Mouse (Mus musculus) midbrain, embryonic 12.5 days (tissue): ENCODE measurements around the gene Hist1h2ak. TPM values are rescaled to one million over a fixed set of nuclear protein-coding genes. Genes with fewer than 3 reads are reported as not detected.
"Not testable (repeated sequence)": the region's sequence is repeated elsewhere in the genome, so short reads cannot be mapped to it uniquely, and the experiment has no call there.

ENCODE experiments used
- ATAC-seq: fragments of 200-750 bp; cut with Nextera tagmentation; 2 replicates; pipeline ENCODE4 v1.8.0; 2017; ENCODE audit warnings: low read depth, moderate TSS enrichment, moderate library complexity; ENCODE audit not compliant: low FRiP score
- H3K27ac ChIP-seq: fragments of 300-500 bp; sonication (generic); replicated peaks from 2 replicates; pipeline ENCODE4 v1.5.1; 2016; ENCODE audit warnings: mild to moderate bottlenecking
- H3K27me3 ChIP-seq: fragments of 300-500 bp; sonication (generic); 2 replicates; pipeline ENCODE4 v1.6.1; 2016; ENCODE audit warnings: mild to moderate bottlenecking
- H3K36me3 ChIP-seq: fragments of 300-500 bp; sonication (generic); 2 replicates; pipeline ENCODE4 v1.6.1; 2016
- H3K4me1 ChIP-seq: fragments of 300-500 bp; sonication (generic); 2 replicates; pipeline ENCODE4 v1.6.1; 2016
- H3K4me2 ChIP-seq: fragments of 300-500 bp; sonication (generic); replicated peaks from 2 replicates; pipeline ENCODE4 v1.6.1; 2016; ENCODE audit warnings: mild to moderate bottlenecking, moderate library complexity
- H3K4me3 ChIP-seq: fragments of 300-500 bp; sonication (generic); 2 replicates; pipeline ENCODE4 v1.5.1; 2016; ENCODE audit warnings: mild to moderate bottlenecking
- H3K9ac ChIP-seq: fragments of 300-500 bp; sonication (generic); replicated peaks from 2 replicates; pipeline ENCODE4 v1.6.1; 2016; ENCODE audit warnings: mild to moderate bottlenecking, moderate library complexity
- H3K9me3 ChIP-seq: fragments of 300-500 bp; sonication (generic); 2 replicates; pipeline ENCODE4 v1.6.1; 2016; ENCODE audit warnings: mild to moderate bottlenecking
- whole genome bisulfite sequencing: fragments of 180-500 bp; shearing (Covaris S2); methylation state at CpG from one replicate; pipeline ENCODE4 v1.1.7; 2016; 5-methylcytosine and 5-hydroxymethylcytosine counted together
- polyA plus RNA-seq: library from polyadenylated mRNA; unstranded; fragments of >200 nt; fragmentation: Nextera tagmentation; extraction: Ambion mirVana; gene quantifications from 2 replicates; pipeline ENCODE4 v1.2.1, GENCODE M21; 2016

Gene Hist1h2ak
- polyA plus RNA-seq, 1 experiment from 2014 or later, result 26.9 TPM

DNA sequence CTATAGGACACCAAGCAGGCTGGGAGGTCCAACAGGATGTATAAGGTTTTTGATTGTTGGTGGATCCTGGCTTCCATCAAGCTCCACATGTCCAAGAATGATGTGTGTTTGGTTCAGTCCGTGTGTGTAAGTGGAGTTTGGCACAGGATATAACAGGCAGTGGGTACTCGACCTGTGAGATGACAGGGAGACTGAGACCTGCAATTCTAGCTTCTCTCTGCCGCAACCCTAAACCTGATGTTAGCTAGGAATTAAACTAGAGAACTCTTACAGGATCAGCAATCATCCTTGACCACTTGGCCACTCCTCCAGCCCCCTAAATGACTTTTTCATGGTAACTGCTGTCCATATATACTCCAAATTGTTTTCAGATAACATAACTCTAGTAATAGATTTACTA lies 1.3 kb downstream of the Hist1h2ak start:
- H3K36me3 ChIP-seq, result no peaks in the 10 kb centered on the region
- 39% methylated on average over 3 of the region's 3 CpGs for WGBS
- no peak for ATAC-seq
- H3K4me2 ChIP-seq, result peak overlapping the region; percentile 71
- H3K4me3 ChIP-seq, result no peak overlapping the region
- H3K27me3 ChIP-seq, result no peaks in the 10 kb centered on the region
- H3K9ac ChIP-seq, result 0 out of 2 replicates have a peak overlapping the region, but pooled peaks have one; percentile 24
- peak overlapping the region; percentile 95 for H3K27ac ChIP-seq
- peaks cover 27% of the 10 kb centered on the region for H3K4me1 ChIP-seq
- H3K9me3 ChIP-seq, result no peaks in the 10 kb centered on the region

DNA sequence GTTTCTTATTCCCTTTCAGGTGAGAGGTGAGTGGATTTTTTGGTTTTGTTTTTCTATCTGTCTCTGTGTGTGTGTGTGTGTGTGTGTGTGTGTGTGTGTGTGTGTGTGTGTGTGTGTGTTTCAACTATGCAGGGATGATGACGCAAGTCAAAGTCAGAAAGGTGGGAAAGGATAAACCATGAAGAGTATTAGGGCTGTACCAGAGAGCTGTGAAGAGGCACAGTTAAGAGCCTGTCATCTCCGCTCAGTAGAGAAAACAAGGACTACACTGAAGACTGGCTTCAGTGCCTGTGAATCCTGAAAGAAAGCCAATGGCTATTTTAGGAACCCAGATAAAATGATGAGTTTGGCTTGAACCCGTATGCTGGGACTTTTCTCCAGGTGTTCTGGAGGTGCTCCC lies 1.8 kb downstream of the Hist1h2ak start:
- H3K36me3 ChIP-seq, result no peaks in the 10 kb centered on the region
- no peak for ATAC-seq
- no peaks in the 10 kb centered on the region for H3K9me3 ChIP-seq
- WGBS, result 78% methylated on average over 3 of the region's 3 CpGs
- peak overlapping the region; percentile 95 for H3K27ac ChIP-seq
- H3K4me3 ChIP-seq, result no peak overlapping the region
- H3K4me1 ChIP-seq, result peaks cover 28% of the 10 kb centered on the region
- no peak overlapping the region; the same call in 1 of the 2 replicates for H3K4me2 ChIP-seq
- no peak overlapping the region for H3K9ac ChIP-seq
- no peaks in the 10 kb centered on the region for H3K27me3 ChIP-seq

DNA sequence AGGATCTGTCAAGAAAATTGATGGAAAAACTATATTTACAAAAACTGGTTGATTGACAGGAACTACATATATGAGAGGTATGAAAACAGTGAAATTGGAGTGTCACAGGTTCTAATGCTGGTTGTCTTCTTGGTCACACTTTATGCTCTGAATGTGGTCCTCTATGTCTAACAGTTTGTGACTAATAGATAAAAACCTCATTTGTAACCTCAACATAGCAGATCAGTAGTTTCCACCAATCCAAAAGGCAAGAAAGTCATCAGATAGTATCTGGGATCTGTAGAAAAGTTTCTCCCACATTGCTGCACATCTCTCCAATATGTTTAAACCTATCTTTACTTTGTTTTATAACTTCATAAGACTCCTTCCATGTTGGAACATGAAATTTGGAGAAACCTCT lies 2.2 kb downstream of the Hist1h2ak start:
- no peak overlapping the region for H3K9ac ChIP-seq

DNA sequence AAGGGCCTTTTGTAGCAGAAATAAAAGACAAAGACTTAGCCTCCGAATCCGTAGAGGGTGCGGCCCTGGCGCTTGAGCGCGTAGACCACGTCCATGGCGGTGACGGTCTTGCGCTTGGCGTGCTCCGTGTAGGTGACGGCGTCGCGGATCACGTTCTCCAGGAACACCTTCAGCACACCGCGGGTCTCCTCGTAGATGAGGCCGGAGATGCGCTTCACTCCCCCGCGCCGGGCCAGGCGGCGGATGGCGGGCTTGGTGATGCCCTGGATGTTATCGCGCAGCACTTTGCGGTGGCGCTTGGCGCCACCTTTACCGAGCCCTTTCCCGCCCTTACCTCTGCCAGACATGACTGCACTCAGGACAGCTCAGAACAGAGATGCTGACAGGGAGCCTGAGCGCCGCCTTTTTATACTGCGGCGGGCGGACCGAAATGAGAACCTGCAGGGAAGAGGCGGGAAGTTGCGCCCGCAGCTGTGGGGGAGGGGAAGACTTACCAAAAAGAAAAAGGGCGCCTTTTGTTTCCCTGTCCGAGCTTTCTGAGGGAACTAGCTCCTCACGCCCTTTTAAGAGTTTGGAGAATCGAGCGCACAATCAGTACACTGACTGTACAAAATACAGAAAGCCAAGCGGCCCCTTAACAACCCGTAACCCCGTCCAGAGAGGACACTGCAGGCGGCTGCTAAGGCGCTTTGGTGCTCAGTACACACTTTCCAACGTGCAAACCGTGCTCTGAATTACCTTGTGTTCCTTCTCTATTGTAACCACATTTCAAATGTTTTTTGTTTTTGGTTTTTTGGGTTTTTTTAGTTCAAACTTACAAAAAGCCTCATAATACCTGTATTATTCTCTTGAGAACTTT lies 3.2 kb downstream of the Hist1h2ak start, which contains the start of gene Hist1h4k:
TSS of gene Hist1h4k (minus strand) at position 347 of the 859 bp plus-strand sequence.
- Histone ChIP-seq H3K9ac (peak within 1 kb of the TSS; percentile 71), H3K4me1 (peaks cover 28% of the 10 kb centered on the region), H3K4me2 (peak within 1 kb of the TSS; percentile 86), H3K4me3 (peak within 1 kb of the TSS; percentile 56), H3K27ac (peak within 1 kb of the TSS; percentile 95)
- not testable (repeated sequence) for H3K36me3 ChIP-seq, H3K9me3 ChIP-seq, H3K27me3 ChIP-seq
- peak; percentile 85 for ATAC-seq
- WGBS, result 0% methylated on average over 50 of the region's 56 CpGs

More for the DNA sequence above, 2.2 kb downstream of the Hist1h2ak start:
- Histone ChIP-seq H3K27me3 (no peaks in the 10 kb centered on the region), H3K27ac (peak overlapping the region; percentile 95; the same call in 1 of the 2 replicates), H3K9me3 (no peaks in the 10 kb centered on the region), H3K4me3 (no peak overlapping the region), H3K4me2 (no peak overlapping the region), H3K36me3 (no peaks in the 10 kb centered on the region), H3K4me1 (peaks cover 28% of the 10 kb centered on the region)
- no peak for ATAC-seq

DNA sequence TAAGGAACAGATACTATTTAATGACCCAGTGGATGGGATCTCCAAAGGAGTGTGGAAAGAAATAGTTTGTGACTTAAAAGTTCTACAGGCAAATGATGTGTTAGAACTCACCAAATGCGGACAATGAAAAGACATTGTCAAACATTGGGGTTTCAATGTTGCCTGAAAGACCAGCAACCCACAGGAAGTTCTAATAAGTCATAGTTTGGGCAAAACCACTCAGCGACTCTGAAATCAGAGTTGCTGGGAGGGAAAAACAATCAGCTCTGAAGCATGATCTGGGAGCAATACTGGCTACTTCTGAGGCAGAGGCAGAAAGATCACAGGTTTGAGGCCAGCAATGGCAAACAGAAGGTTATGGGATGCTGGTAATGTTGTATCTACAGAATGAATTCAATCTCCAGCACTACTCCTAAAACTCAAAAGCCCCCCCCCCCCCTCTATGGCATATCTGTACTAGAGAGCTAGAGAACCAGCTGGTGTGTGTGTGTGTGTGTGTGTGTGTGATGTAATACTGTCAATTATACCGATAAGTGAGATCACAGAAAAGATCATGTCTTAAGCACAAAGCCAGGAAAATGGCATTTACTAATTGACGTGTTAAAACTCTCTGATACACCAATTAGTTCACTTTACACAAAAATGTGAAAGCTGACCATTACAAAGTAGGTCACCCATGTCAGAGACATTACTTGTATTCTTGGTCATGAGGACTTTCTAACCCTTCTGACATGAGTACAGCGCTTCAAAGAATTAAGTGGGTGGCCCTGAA lies 4.1 kb downstream of the Hist1h2ak start:
- no peak for ATAC-seq
- Histone ChIP-seq H3K9ac (peak overlapping the region; percentile 71), H3K4me3 (peak overlapping the region; percentile 56), H3K4me1 (peaks cover 26% of the 10 kb centered on the region), H3K36me3 (no peaks in the 10 kb centered on the region), H3K4me2 (peak overlapping the region; percentile 86), H3K27me3 (no peaks in the 10 kb centered on the region), H3K9me3 (no peaks in the 10 kb centered on the region), H3K27ac (peak overlapping the region; percentile 94)
- 6% methylated on average over 5 of the region's 5 CpGs for WGBS

DNA sequence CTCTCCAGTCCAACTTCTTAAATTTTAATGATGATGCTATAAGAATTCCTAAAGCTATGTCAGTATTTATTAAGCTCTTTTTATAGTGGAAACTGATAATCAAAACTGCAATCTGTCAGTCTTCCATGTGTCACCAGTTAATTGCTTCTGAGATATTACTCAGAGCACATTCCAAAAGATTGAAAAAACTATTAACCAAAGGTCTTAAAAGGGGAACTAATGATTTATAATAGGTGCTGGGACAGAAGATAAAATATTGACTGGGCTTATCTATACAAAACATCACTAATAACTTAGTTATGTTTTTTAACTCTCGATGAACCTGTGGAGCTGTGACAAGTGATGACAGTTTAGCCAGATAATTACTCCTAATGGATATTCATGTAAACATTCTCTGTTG lies 8.6 kb downstream of the Hist1h2ak start:
- no peaks in the 10 kb centered on the region for H3K9me3 ChIP-seq
- no peak overlapping the region for H3K9ac ChIP-seq
- no peak overlapping the region for H3K4me3 ChIP-seq
- no peaks in the 10 kb centered on the region for H3K36me3 ChIP-seq
- no peaks in the 10 kb centered on the region for H3K27me3 ChIP-seq
- WGBS, result 96% methylated on average over 1 of the region's 1 CpGs
- no peak overlapping the region for H3K4me2 ChIP-seq
- no peak for ATAC-seq
- H3K27ac ChIP-seq, result no peak overlapping the region
- H3K4me1 ChIP-seq, result peaks cover 16% of the 10 kb centered on the region

DNA sequence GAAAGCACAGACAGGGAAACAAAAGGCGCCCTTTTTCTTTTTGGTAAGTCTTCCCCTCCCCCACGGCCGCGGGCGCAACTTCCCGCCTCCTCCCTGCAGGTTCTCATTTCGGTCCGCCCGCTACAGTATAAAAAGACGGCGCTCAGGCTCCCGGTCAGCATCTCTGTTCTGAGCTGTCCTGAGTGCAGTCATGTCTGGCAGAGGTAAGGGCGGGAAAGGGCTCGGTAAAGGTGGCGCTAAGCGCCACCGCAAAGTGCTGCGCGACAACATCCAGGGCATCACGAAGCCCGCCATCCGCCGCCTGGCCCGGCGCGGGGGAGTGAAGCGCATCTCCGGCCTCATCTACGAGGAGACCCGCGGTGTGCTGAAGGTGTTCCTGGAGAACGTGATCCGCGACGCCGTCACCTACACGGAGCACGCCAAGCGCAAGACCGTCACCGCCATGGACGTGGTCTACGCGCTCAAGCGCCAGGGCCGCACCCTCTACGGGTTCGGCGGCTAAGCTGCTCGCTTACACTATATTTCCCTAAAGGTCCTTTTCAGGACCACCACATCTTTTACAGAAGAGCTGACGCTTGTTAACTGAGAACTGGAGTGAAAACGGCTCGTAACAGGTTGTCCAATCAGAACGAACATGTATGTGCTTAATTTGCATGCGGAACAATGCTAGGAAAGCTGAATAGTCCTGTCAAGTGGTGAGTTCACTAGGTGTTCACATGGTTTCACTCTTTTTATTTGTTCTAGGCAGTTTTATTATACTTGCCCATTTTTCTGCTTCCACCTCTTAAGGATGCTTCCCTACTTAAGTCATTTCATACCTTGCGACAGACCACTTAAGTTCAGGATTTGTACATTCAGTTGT lies 18.5 kb downstream of the Hist1h2ak start, which contains the start of gene Hist1h4j:
TSS of gene Hist1h4j (plus strand) at position 159 of the 862 bp plus-strand sequence.
- under 1% methylated on average over 43 of the region's 56 CpGs for WGBS
- Histone ChIP-seq H3K9ac (peak within 1 kb of the TSS; percentile 69), H3K27ac (peak within 1 kb of the TSS; percentile 98), H3K4me3 (peak within 1 kb of the TSS; percentile 57), H3K4me2 (peak within 1 kb of the TSS; percentile 65)
- not testable (repeated sequence) for H3K9me3 ChIP-seq, H3K4me1 ChIP-seq, H3K27me3 ChIP-seq, H3K36me3 ChIP-seq
- peak; percentile 91 for ATAC-seq

DNA sequence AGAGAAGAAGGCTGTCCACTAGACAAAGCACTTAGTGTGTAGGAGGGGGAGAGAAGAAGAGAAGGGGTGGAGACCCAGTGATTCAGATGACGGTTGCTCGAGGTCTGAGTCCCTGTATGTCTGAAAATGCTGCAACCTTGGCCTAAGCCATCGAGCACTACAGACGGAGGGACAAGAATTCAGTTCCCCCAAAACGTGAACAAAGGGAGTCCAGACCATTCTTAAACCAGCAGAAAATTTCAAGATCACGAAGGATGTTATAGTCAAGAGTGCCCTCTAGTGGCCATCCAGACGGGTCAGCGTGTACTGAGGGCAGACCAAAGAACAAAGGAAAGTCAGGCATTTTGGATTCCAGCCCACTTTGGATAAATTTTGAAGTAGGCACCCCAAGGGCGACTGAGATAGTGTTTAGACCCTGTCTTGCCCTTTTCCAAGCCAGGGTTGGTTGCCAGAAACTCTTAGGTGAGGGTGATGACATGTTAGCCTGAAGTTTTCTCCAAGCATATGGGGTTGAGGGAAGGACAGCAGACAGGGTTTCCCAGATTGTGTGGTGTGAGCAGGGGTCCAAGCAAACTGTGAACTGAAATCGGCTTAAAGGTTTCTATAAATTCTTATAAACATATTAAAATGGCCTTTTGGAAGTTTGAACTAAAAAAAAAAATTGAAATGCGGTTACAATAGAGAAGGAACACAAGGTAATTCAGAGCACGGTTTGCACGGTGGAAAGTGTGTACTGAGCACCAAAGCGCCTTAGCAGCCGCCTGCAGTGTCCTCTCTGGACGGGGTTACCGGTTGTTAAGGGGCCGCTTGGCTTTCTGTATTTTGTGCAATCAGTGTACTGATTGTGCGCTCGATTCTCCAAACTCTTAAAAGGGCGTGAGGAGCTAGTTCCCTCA lies 19.4 kb downstream of the Hist1h2ak start:
- Histone ChIP-seq H3K36me3 (no peaks in the 10 kb centered on the region), H3K27ac (peak overlapping the region; percentile 98), H3K27me3 (no peaks in the 10 kb centered on the region), H3K9ac (peak overlapping the region; percentile 69), H3K4me3 (peak overlapping the region; percentile 57), H3K9me3 (no peaks in the 10 kb centered on the region), H3K4me2 (peak overlapping the region; percentile 65), H3K4me1 (peaks cover 5% of the 10 kb centered on the region; the same call in 1 of the 2 replicates)
- under 1% methylated on average over 21 of the region's 21 CpGs for WGBS
- peak; percentile 73 for ATAC-seq

DNA sequence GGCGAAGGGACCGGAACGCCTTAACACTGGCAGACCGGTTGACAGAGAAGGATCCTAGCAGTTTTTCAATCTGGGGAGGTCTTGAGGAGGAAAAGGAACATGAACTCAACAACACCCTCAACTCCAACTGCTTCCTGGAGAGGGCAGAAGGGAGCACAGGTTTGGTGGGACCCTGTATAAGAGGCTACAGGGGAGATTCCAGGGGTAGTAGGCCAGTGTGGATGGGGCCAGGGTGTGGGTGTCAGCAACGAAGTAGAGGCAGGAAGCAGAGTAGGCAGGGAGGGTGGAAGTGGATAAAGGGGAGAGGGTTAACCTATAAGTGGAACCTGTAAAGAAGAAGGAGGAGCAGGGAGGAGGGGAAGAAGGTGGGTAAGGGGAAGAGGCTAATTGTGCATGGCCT lies 20.2 kb downstream of the Hist1h2ak start:
- no peaks in the 10 kb centered on the region for H3K27me3 ChIP-seq
- H3K9me3 ChIP-seq, result no peaks in the 10 kb centered on the region
- no peak overlapping the region for H3K9ac ChIP-seq
- H3K27ac ChIP-seq, result peak overlapping the region; percentile 98
- no peak overlapping the region for H3K4me3 ChIP-seq
- 62% methylated on average over 5 of the region's 5 CpGs for WGBS
- no peak overlapping the region for H3K4me2 ChIP-seq
- peak; percentile 16; the same call in 1 of the 2 replicates for ATAC-seq
- H3K4me1 ChIP-seq, result peaks cover 5% of the 10 kb centered on the region; the same call in 1 of the 2 replicates
- no peaks in the 10 kb centered on the region for H3K36me3 ChIP-seq

DNA sequence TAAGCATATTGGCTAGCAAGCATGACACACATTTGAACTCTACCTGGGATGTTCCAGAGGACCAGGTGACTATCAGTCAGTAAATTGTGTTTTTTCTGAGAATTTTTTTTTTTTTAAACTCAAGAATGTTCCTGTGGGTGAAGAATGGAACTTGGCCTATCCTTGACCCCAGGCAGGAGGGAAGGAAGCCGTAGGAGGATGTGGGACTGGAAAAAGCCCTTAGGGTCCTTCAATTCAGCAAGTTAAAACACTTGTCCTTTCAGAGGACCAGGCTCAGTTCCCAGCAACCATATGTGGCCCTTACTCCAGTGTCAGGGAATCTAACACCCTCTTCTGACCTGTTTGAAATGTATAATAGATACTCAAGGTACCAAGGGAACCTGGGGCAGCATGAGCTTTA lies 24.1 kb downstream of the Hist1h2ak start:
- peaks cover 12% of the 10 kb centered on the region; the same call in 1 of the 2 replicates for H3K4me1 ChIP-seq
- no peak for ATAC-seq
- H3K4me2 ChIP-seq, result no peak overlapping the region
- WGBS, result 80% methylated on average over 1 of the region's 1 CpGs
- H3K9ac ChIP-seq, result no peak overlapping the region
- no peaks in the 10 kb centered on the region for H3K9me3 ChIP-seq
- H3K4me3 ChIP-seq, result no peak overlapping the region
- no peak overlapping the region for H3K27ac ChIP-seq
- no peaks in the 10 kb centered on the region for H3K27me3 ChIP-seq
- no peaks in the 10 kb centered on the region for H3K36me3 ChIP-seq
